19 mouse cellular contexts compared by ENCODE assay signal in the genomic region with DNA sequence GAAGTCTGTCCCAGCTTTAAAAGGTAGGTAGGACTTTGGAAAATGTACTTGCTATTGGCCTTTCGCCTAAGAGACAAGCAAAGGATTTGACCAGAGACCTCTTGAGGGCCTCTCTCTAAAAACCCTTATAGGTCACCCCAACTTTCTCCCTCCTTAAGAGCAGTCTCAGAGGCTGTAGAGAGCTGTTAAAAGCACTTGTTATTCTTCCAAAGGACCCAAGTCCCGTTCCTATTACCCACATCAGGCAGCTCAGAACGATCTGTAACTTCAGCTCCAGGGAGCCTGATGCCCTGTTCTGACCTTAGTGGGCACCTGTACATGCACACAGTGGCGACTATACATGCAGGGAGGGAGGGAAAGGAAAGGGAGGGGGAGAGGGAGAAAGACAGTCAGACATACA. TPM values are rescaled to one million over a fixed set of nuclear protein-coding genes. Genes with fewer than 3 reads are reported as not detected.
DNase-seq lines count a peak whose midpoint lies in the region; ATAC-seq and TF ChIP-seq lines count a peak whose summit lies in the region.
"Had no signal": no experiment of that assay in that cellular context is flagged by ENCODE, and none has a peak within 500 bp of the region (broad histone marks: within the 10 kb centered on the region; RNA-seq: fewer than 3 reads in every experiment).

No protein-coding gene starts in this region.

- no peak for TF ChIP-seq CTCF in lung, postnatal 0 days (IDR thresholded peaks at IDR 0.05)

- H3K9ac ChIP-seq in liver, embryonic 12.5 days: peak overlapping the region; percentile 45; the same call in 1 of the 2 replicates
- no peak overlapping the region for H3K9ac ChIP-seq in liver, embryonic 11.5 days (ENCODE audit: low read depth, low read length)
- H3K9ac ChIP-seq in lung, postnatal 0 days (replicated peaks; ENCODE audit: low read depth): no peak overlapping the region
- H3K9ac ChIP-seq in ES-E14 (ENCODE audit: insufficient read depth, low read depth, low read length, poor library complexity, severe bottlenecking): no peak overlapping the region
- no peak overlapping the region for H3K9ac ChIP-seq in liver, embryonic 15.5 days
- H3K9ac ChIP-seq: embryonic facial prominence, embryonic 12.5 days; forebrain, embryonic 15.5 days; hindbrain, embryonic 13.5 days had no signal

- no peak for DNase-seq in liver, embryonic 11.5 days (ENCODE audit: low spot score)
- no peak for DNase-seq in lung, postnatal 0 days (ENCODE audit: low spot score)
- DNase-seq in lung, postnatal 14 days: no peak
- no peak for DNase-seq in ES-E14 (ENCODE audit: low read depth, low spot score)
- no peak for DNase-seq in yolk sac, embryonic 10.5 days (ENCODE audit: low spot score)
- DNase-seq: adrenal gland, postnatal 10 days; cerebellum, adult 11 months; cerebellum, adult 8-10 months; cerebellum, postnatal 14 days; gastrocnemius, postnatal 36 days; heart, adult 18-20 months; heart, postnatal 10 days had no signal

- peaks cover 90% of the 10 kb centered on the region for H3K4me1 ChIP-seq in liver, embryonic 12.5 days
- H3K4me1 ChIP-seq in liver, embryonic 11.5 days (replicated peaks; ENCODE audit: control insufficient read depth, insufficient read depth, low read length): peaks cover 26% of the 10 kb centered on the region
- H3K4me1 ChIP-seq in lung, postnatal 0 days (ENCODE audit: insufficient read depth, low read depth, low read length): peaks cover 7% of the 10 kb centered on the region; the same call in 1 of the 2 replicates
- H3K4me1 ChIP-seq in ES-E14 (ENCODE audit: control insufficient read depth in 2 of 2, insufficient read depth in 2 of 2, low read length in 2 of 2, poor library complexity in 1 of 2): no peaks in the 10 kb centered on the region; a peak in 1 of 4 replicates
- H3K4me1 ChIP-seq in liver, embryonic 15.5 days (replicated peaks): peaks cover 79% of the 10 kb centered on the region
- H3K4me1 ChIP-seq: embryonic facial prominence, embryonic 12.5 days; forebrain, embryonic 15.5 days; hindbrain, embryonic 13.5 days had no signal

- H3K27ac ChIP-seq in liver, embryonic 12.5 days: peak overlapping the region; percentile 75
- no peak overlapping the region for H3K27ac ChIP-seq in liver, embryonic 11.5 days (ENCODE audit: low read depth, low read length)
- no peak overlapping the region for H3K27ac ChIP-seq in lung, postnatal 0 days (ENCODE audit: low read length)
- 0 out of 2 replicates have a peak overlapping the region, but pooled peaks have one; percentile 22 for H3K27ac ChIP-seq in ES-E14 (ENCODE audit: insufficient read depth, low read depth, low read length, poor library complexity, severe bottlenecking)
- H3K27ac ChIP-seq in liver, embryonic 15.5 days (replicated peaks): peak overlapping the region; percentile 51
- H3K27ac ChIP-seq: embryonic facial prominence, embryonic 12.5 days; forebrain, embryonic 15.5 days; hindbrain, embryonic 13.5 days; hindbrain, postnatal 0 days had no signal

- no peaks in the 10 kb centered on the region for H3K36me3 ChIP-seq in liver, embryonic 12.5 days
- H3K36me3 ChIP-seq in liver, embryonic 11.5 days (ENCODE audit: control insufficient read depth, insufficient read depth, low read length): no peaks in the 10 kb centered on the region
- no peaks in the 10 kb centered on the region for H3K36me3 ChIP-seq in lung, postnatal 0 days (ENCODE audit: insufficient read depth, low read length)
- no peaks in the 10 kb centered on the region for H3K36me3 ChIP-seq in ES-E14 (ENCODE audit: control insufficient read depth, insufficient read depth, low read length, poor library complexity, severe bottlenecking)
- no peaks in the 10 kb centered on the region for H3K36me3 ChIP-seq in liver, embryonic 15.5 days (replicated peaks)
- H3K36me3 ChIP-seq: embryonic facial prominence, embryonic 12.5 days; forebrain, embryonic 15.5 days; hindbrain, embryonic 13.5 days had no signal

- H3K27me3 ChIP-seq in liver, embryonic 12.5 days (replicated peaks): no peaks in the 10 kb centered on the region
- no peaks in the 10 kb centered on the region for H3K27me3 ChIP-seq in liver, embryonic 11.5 days (replicated peaks; ENCODE audit: control insufficient read depth, insufficient read depth, low read length)
- H3K27me3 ChIP-seq in lung, postnatal 0 days (replicated peaks; ENCODE audit: insufficient read depth, low read length): no peaks in the 10 kb centered on the region
- no peaks in the 10 kb centered on the region for H3K27me3 ChIP-seq in liver, embryonic 15.5 days
- H3K27me3 ChIP-seq: embryonic facial prominence, embryonic 12.5 days; forebrain, embryonic 15.5 days; hindbrain, embryonic 13.5 days had no signal

- no peaks in the 10 kb centered on the region for H3K9me3 ChIP-seq in liver, embryonic 12.5 days (replicated peaks)
- no peaks in the 10 kb centered on the region for H3K9me3 ChIP-seq in liver, embryonic 11.5 days (ENCODE audit: control insufficient read depth, low read length)
- H3K9me3 ChIP-seq in lung, postnatal 0 days (ENCODE audit: low read length): no peaks in the 10 kb centered on the region
- no peaks in the 10 kb centered on the region for H3K9me3 ChIP-seq in ES-E14 (ENCODE audit: control insufficient read depth, insufficient read depth, low read depth, low read length)
- no peaks in the 10 kb centered on the region for H3K9me3 ChIP-seq in liver, embryonic 15.5 days (replicated peaks)
- H3K9me3 ChIP-seq: embryonic facial prominence, embryonic 12.5 days; forebrain, embryonic 15.5 days; G1E; hindbrain, embryonic 13.5 days had no signal

- no peak overlapping the region for H3K4me2 ChIP-seq in liver, embryonic 12.5 days
- H3K4me2 ChIP-seq in liver, embryonic 11.5 days: no peak overlapping the region
- H3K4me2 ChIP-seq in lung, postnatal 0 days (replicated peaks; ENCODE audit: low read depth, low read length): no peak overlapping the region
- H3K4me2 ChIP-seq in liver, embryonic 15.5 days: no peak overlapping the region
- H3K4me2 ChIP-seq: embryonic facial prominence, embryonic 12.5 days; forebrain, embryonic 15.5 days; hindbrain, embryonic 13.5 days had no signal

- in situ Hi-C loops in ES-E14 (cut with MboI; ENCODE audit: low sequenced_read_pairs in 2 of 2, unreplicated experiment in 2 of 2): no loop called here

- WGBS in liver, embryonic 12.5 days (ENCODE audit: insufficient replicate concordance): 70% methylated on average over 4 of the region's 4 CpGs
- WGBS in liver, embryonic 11.5 days: 83% methylated on average over 4 of the region's 4 CpGs
- 47% methylated on average over 4 of the region's 4 CpGs for WGBS in lung, postnatal 0 days
- WGBS in liver, embryonic 15.5 days (ENCODE audit: insufficient replicate concordance): 72% methylated on average over 4 of the region's 4 CpGs

- ATAC-seq in liver, embryonic 12.5 days: no peak
- no peak for ATAC-seq in liver, embryonic 11.5 days (replicated peaks; ENCODE audit: low FRiP score)
- ATAC-seq in lung, postnatal 0 days: peak; percentile 21; the same call in 1 of the 2 replicates
- ATAC-seq in liver, embryonic 15.5 days (ENCODE audit: insufficient read depth): no peak
- ATAC-seq: forebrain, embryonic 15.5 days; hindbrain, postnatal 0 days had no signal

- no peak for TF ChIP-seq EP300 in lung, postnatal 0 days (IDR thresholded peaks at IDR 0.05)

- H3K4me3 ChIP-seq in liver, embryonic 12.5 days: no peak overlapping the region
- H3K4me3 ChIP-seq in liver, embryonic 11.5 days (ENCODE audit: low read depth, low read length): no peak overlapping the region
- no peak overlapping the region for H3K4me3 ChIP-seq in lung, postnatal 0 days (ENCODE audit: low read depth, low read length)
- H3K4me3 ChIP-seq in ES-E14 (ENCODE audit: insufficient read depth in 1 of 2, low read depth in 1 of 2, low read length in 2 of 2, poor library complexity in 1 of 2, severe bottlenecking in 1 of 2): no peak overlapping the region
- no peak overlapping the region for H3K4me3 ChIP-seq in liver, embryonic 15.5 days (replicated peaks)
- H3K4me3 ChIP-seq: embryonic facial prominence, embryonic 12.5 days; forebrain, embryonic 15.5 days; hindbrain, embryonic 13.5 days had no signal

TF ChIP-seq in ES-E14, 5 proteins besides CTCF, POLR2A, EP300 and RAD21:
- TF ChIP-seq HCFC1 (IDR thresholded peaks at IDR 0.05; ENCODE audit: borderline replicate concordance, insufficient read depth, low read length) (no peak), CHD2 (IDR thresholded peaks at IDR 0.05; ENCODE audit: low read depth, low read length) (no peak), ZC3H11A (IDR thresholded peaks at IDR 0.05; ENCODE audit: borderline replicate concordance, low read depth, low read length) (no peak), ZNF384 (IDR thresholded peaks at IDR 0.05; ENCODE audit: low read depth, low read length) (no peak), MAFK (IDR thresholded peaks at IDR 0.05; ENCODE audit: insufficient read depth, low read depth, low read length) (no peak)

RNA-seq across cellular contexts. Expression of gene Pip5k1b, which starts 18.0 kb away (rescaled TPM):
- 9.1 and 9.5 TPM in 2 replicates for polyA plus RNA-seq in liver, embryonic 12.5 days (2016; fragmentation: Nextera tagmentation; extraction: Ambion mirVana)
- polyA plus RNA-seq in liver, embryonic 11.5 days (2014; fragmentation: Nextera tagmentation; extraction: Ambion mirVana): 5.6 and 7.1 TPM in 2 replicates
- 14.1 and 14.5 TPM in 2 replicates for polyA plus RNA-seq in lung, postnatal 0 days (2015; fragmentation: Nextera tagmentation; extraction: Ambion mirVana)
- 1.8 and 2.1 TPM in 2 replicates for total RNA-seq in ES-E14 (2012; rRNA removed)
- polyA plus RNA-seq in liver, embryonic 15.5 days (2015; fragmentation: Nextera tagmentation; extraction: Ambion mirVana): 8.5 and 9.5 TPM in 2 replicates

Comparison
In these comparisons a context has a peak if more than half of its experiments do, and no peak if none do; other contexts are left out.
1. H3K27ac ChIP-seq: peak in liver, embryonic 12.5 days (single experiment), ES-E14 (single experiment) and liver, embryonic 15.5 days (single experiment); none in liver, embryonic 11.5 days (single experiment) and lung, postnatal 0 days (single experiment).